Mouse (Mus musculus) heart, embryonic 16.5 days (tissue): ENCODE measurements around the gene Bbs7. TPM values are rescaled to one million over a fixed set of nuclear protein-coding genes. Genes with fewer than 3 reads are reported as not detected.
"Not testable (repeated sequence)": the region's sequence is repeated elsewhere in the genome, so short reads cannot be mapped to it uniquely, and the experiment has no call there.

Experiments used
- ATAC-seq: fragments of 200-750 bp; cut with Nextera tagmentation; replicated peaks from 2 replicates; pipeline ENCODE4 v1.8.0; 2017; ENCODE audit warnings: moderate number of reproducible peaks; ENCODE audit not compliant: insufficient read depth, low FRiP score; ENCODE audit errors: extremely low read depth
- H3K27ac ChIP-seq: fragments of 300-500 bp; sonication (generic); 2 replicates; pipeline ENCODE4 v1.5.1; 2014; ENCODE audit warnings: mild to moderate bottlenecking, low read length, control low read depth, moderate library complexity
- H3K27me3 ChIP-seq: fragments of 300-500 bp; sonication (generic); 2 replicates; pipeline ENCODE4 v1.6.1; 2014; ENCODE audit warnings: low read length, mixed read lengths; ENCODE audit not compliant: control insufficient read depth, insufficient read depth
- H3K36me3 ChIP-seq: fragments of 300-500 bp; sonication (generic); 2 replicates; pipeline ENCODE4 v1.6.1; 2014; ENCODE audit not compliant: control insufficient read depth, insufficient read depth
- H3K4me1 ChIP-seq: fragments of 300-500 bp; sonication (generic); 2 replicates; pipeline ENCODE4 v1.6.1; 2014; ENCODE audit warnings: low read length, mixed read lengths; ENCODE audit not compliant: control insufficient read depth, insufficient read depth
- H3K4me2 ChIP-seq: fragments of 300-500 bp; sonication (generic); 2 replicates; pipeline ENCODE4 v1.6.1; 2014; ENCODE audit warnings: low read depth, mild to moderate bottlenecking, control low read depth, low read length
- H3K4me3 ChIP-seq: fragments of 300-500 bp; sonication (generic); 2 replicates; pipeline ENCODE4 v1.5.1; 2014; ENCODE audit warnings: mild to moderate bottlenecking, control low read depth, low read length
- H3K9ac ChIP-seq: fragments of 300-500 bp; sonication (generic); 2 replicates; pipeline ENCODE4 v1.6.1; 2014; ENCODE audit warnings: low read length, control low read depth
- H3K9me3 ChIP-seq: fragments of 300-500 bp; sonication (generic); replicated peaks from 2 replicates; pipeline ENCODE4 v1.6.1; 2016; ENCODE audit warnings: low read length; ENCODE audit not compliant: control insufficient read depth
- WGBS: fragments of 180-500 bp; shearing (Covaris S2); extraction: QIAGEN DNeasy Blood & Tissue Kit; methylation state at CpG from one replicate; pipeline ENCODE4 v1.1.7; 2014; 5-methylcytosine and 5-hydroxymethylcytosine counted together
- polyA plus RNA-seq: library from polyadenylated mRNA; unstranded; fragments of >200 nt; fragmentation: Nextera tagmentation; extraction: Ambion mirVana; gene quantifications from 2 replicates; pipeline ENCODE4 v1.2.1, GENCODE M21; 2015

The Bbs7 gene
- polyA plus RNA-seq, 1 experiment from 2014 or later = 10.0 TPM

DNA sequence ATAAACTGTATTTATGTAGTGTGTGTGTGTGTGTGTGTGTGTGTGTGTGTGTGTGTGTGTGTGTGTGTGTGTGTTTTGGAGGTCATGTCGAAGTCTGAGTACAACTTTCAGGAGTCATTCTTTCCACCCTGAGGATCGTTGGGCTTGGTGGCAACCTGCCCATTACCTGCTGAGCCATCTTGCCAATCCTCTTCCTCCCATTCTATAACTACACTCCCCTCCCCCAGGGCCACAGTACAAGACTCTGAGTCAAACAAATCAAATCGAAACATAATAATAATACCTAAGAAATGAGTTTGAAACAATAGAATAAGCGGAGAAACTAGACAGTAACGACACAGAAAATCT lies 605 bp upstream of the Bbs7 start:
- no peaks in the 10 kb centered on the region for H3K9me3 ChIP-seq
- H3K9ac ChIP-seq = no peak overlapping the region
- H3K27ac ChIP-seq = no peak overlapping the region
- no peak for ATAC-seq
- no peaks in the 10 kb centered on the region for H3K36me3 ChIP-seq
- H3K4me1 ChIP-seq = peaks cover 7% of the 10 kb centered on the region; the same call in 1 of the 2 replicates
- H3K4me2 ChIP-seq = peak overlapping the region; percentile 87
- WGBS = 63% methylated on average over 5 of the region's 5 CpGs
- H3K4me3 ChIP-seq = peak overlapping the region; percentile 90
- H3K27me3 ChIP-seq = no peaks in the 10 kb centered on the region

DNA sequence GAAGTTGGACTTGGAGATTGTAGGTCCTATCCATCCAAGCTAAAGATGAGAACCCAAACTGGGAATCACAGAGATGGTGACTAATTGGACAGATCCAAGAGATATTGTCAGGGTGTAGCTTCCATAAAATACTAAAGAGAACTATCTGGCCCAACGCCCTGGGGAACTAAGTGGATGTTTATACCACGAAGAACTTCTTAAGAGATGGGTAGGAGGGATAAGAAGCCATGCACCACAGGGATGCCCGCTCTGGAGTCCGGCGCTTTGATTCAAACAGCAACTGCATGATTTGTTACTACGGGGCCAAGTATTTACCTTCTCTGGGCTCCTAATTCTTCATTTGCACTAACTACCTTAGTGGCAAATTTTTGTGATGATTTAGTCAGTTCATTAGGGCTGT lies 590 bp downstream of the Bbs7 start:
- no peaks in the 10 kb centered on the region for H3K27me3 ChIP-seq
- H3K4me1 ChIP-seq = peaks cover 7% of the 10 kb centered on the region; the same call in 1 of the 2 replicates
- peak; percentile 11; the same call in 1 of the 2 replicates for ATAC-seq
- 7% methylated on average over 6 of the region's 6 CpGs for WGBS
- peak overlapping the region; percentile 90 for H3K4me3 ChIP-seq
- H3K9ac ChIP-seq = peak overlapping the region; percentile 85
- peak overlapping the region; percentile 87 for H3K4me2 ChIP-seq
- H3K9me3 ChIP-seq = no peaks in the 10 kb centered on the region
- H3K27ac ChIP-seq = peak overlapping the region; percentile 74
- no peaks in the 10 kb centered on the region for H3K36me3 ChIP-seq

GRCm38 (mm10) chr3:36605894-36606783 lies 7.1 kb downstream of the Bbs7 start:
- Histone ChIP-seq H3K4me1 (no peaks in the 10 kb centered on the region), H3K27me3 (no peaks in the 10 kb centered on the region), H3K9me3 (no peaks in the 10 kb centered on the region), H3K27ac (no peak overlapping the region), H3K4me3 (no peak overlapping the region), H3K4me2 (no peak overlapping the region), H3K36me3 (0 out of 2 replicates have a peak, but pooled peaks cover 2% of the 10 kb centered on the region), H3K9ac (no peak overlapping the region)
- ATAC-seq = no peak
- WGBS = 51% methylated on average over 7 of the region's 7 CpGs

DNA sequence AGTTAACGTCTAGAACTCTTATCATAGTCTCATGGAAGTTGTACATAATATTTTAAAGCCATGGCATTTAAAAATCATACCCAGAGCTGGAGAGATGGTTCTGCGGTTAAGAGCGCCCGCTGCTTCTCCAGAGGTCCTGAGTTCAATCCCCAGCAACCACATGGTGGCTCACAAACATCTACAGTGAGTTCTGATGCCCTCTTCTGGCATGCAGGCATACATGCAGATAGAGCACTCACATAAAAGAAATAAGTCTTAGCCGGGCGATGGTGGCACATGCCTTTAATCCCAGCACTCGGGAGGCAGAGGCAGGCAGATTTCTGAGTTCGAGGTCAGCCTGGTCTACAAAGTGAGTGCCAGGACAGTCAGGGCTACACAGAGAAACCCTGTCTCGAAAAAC lies 13.5 kb downstream of the Bbs7 start:
- whole genome bisulfite sequencing = 85% methylated on average over 9 of the region's 9 CpGs
- not testable (repeated sequence) for H3K27me3 ChIP-seq, H3K4me3 ChIP-seq, ATAC-seq, H3K9ac ChIP-seq, H3K27ac ChIP-seq, H3K4me1 ChIP-seq, H3K36me3 ChIP-seq, H3K9me3 ChIP-seq, H3K4me2 ChIP-seq

DNA sequence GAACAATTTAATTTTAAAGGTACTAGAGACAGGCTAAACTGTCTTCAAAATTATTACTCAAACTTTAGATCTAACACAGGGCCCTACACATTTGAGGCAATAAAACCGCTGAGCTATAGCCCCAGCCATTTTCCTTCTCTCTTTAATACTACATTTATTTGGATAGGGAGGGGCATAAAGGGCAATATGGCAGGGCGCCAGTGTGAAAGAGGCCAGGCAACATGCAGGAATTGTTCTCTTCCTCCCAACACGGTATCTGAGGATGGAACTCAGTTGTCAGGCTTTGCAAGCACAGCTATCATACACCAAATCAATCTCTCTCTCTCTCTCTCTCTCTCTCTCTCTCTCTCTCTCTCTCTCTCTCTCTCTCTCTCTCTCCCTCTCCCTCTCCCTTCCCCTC lies 14.5 kb downstream of the Bbs7 start:
- ATAC-seq = no peak

GRCm38 (mm10) chr3:36571827-36572378 lies 41.4 kb downstream of the Bbs7 start, which contains the start of gene Ccna2:
Gene Ccna2 (minus strand): TSS chr3:36572150.
- Histone ChIP-seq H3K9ac (peak within 1 kb of the TSS; percentile 84), H3K4me2 (peak within 1 kb of the TSS; percentile 77), H3K9me3 (no peaks in the 10 kb centered on the region), H3K27ac (peak within 1 kb of the TSS; percentile 80), H3K4me3 (peak within 1 kb of the TSS; percentile 89), H3K27me3 (no peaks in the 10 kb centered on the region), H3K4me1 (peaks cover 23% of the 10 kb centered on the region), H3K36me3 (peaks cover 18% of the 10 kb centered on the region)
- peak; percentile 99 for ATAC-seq
- WGBS = under 1% methylated on average over 59 of the region's 60 CpGs

More for the DNA sequence above, 14.5 kb downstream of the Bbs7 start:
- Histone ChIP-seq H3K9ac (no peak overlapping the region), H3K4me1 (no peaks in the 10 kb centered on the region), H3K9me3 (no peaks in the 10 kb centered on the region), H3K27me3 (no peaks in the 10 kb centered on the region), H3K27ac (no peak overlapping the region), H3K4me2 (no peak overlapping the region), H3K36me3 (no peaks in the 10 kb centered on the region; the same call in 1 of the 2 replicates), H3K4me3 (no peak overlapping the region)
- WGBS = 66% methylated on average over 3 of the region's 3 CpGs

DNA sequence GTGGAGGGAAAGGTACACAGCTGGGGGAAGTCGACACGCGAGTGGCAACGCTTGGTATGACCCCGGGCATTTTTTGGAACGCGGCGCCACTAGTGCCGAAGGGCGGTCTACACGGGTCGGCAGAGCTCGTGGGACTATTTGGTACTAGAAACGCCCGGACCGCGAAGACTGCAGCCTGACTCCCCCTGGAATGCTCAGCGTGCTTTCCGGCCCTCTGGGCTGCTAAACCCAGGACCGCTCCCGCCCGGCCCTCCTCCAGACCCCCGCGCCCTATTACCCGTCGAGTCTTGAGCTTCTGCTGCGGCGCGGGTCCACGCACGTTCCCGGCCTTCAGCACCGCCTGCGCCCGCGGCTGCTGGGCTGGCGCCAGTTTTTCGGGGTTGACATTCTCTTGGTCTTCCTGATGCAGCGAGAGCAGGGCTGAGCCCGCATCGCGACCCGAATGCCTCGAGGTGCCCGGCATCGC lies 41.9 kb downstream of the Bbs7 start:
- Histone ChIP-seq H3K4me3 (peak overlapping the region; percentile 89), H3K9me3 (no peaks in the 10 kb centered on the region), H3K36me3 (peaks cover 23% of the 10 kb centered on the region), H3K4me1 (peaks cover 23% of the 10 kb centered on the region), H3K27me3 (no peaks in the 10 kb centered on the region), H3K9ac (peak overlapping the region; percentile 84), H3K27ac (peak overlapping the region; percentile 78), H3K4me2 (peak overlapping the region; percentile 77)
- ATAC-seq = no peak; the same call in 1 of the 2 replicates
- under 1% methylated on average over 46 of the region's 46 CpGs for WGBS

- H3K36me3 ChIP-seq = peaks cover 34% of the 10 kb centered on the region
- peak overlapping the region; percentile 84 for H3K9ac ChIP-seq
- H3K4me2 ChIP-seq = peak overlapping the region; percentile 77
- peaks cover 23% of the 10 kb centered on the region for H3K4me1 ChIP-seq
- peak overlapping the region; percentile 89 for H3K4me3 ChIP-seq
- no peak for ATAC-seq
- no peaks in the 10 kb centered on the region for H3K9me3 ChIP-seq
- WGBS = 70% methylated on average over 5 of the region's 5 CpGs
- no peak overlapping the region for H3K27ac ChIP-seq
- no peaks in the 10 kb centered on the region for H3K27me3 ChIP-seq
Observed at GRCm38 (mm10) chr3:36569836-36570235, 43.4 kb downstream of the Bbs7 start.

DNA sequence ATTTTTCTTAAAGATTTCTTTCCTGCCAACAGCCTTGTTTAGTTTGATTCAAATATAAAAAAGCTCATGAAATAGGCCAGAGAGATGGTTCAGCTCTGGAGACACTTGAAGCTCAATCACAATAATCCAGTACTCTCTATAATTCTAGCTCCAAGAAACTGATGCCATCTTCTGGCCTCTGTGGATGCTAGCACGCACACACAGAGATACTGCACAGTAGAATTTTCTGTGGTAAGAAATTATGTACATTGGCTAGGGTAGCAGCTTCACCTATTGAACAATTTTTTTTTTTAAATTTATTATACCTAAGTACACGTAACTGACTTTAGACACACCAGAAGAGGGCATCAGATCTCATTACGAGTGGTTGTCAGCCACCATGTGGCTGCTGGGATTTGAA lies 49.6 kb downstream of the Bbs7 start:
- no peaks in the 10 kb centered on the region for H3K9me3 ChIP-seq
- no peak overlapping the region for H3K9ac ChIP-seq
- H3K27me3 ChIP-seq = no peaks in the 10 kb centered on the region
- H3K27ac ChIP-seq = no peak overlapping the region
- ATAC-seq = no peak
- no peak overlapping the region for H3K4me3 ChIP-seq
- H3K36me3 ChIP-seq = peaks cover 59% of the 10 kb centered on the region
- WGBS = 90% methylated on average over 3 of the region's 3 CpGs
- no peaks in the 10 kb centered on the region for H3K4me1 ChIP-seq
- H3K4me2 ChIP-seq = no peak overlapping the region
